Mouse (Mus musculus): ENCODE measurements around the gene Jpt2.
"Not testable (repeated sequence)": the region's sequence is repeated elsewhere in the genome, so short reads cannot be mapped to it uniquely, and the experiment has no call there.

The Jpt2 gene

GRCm38 (mm10) chr17:24960135-24960851 is at the start of gene Jpt2:
TSS of gene Jpt2 (minus strand) at chr17:24960689.
- peak; percentile 99 for DNase-seq (ENCODE audit: low spot score in 2 of 2)

DNA sequence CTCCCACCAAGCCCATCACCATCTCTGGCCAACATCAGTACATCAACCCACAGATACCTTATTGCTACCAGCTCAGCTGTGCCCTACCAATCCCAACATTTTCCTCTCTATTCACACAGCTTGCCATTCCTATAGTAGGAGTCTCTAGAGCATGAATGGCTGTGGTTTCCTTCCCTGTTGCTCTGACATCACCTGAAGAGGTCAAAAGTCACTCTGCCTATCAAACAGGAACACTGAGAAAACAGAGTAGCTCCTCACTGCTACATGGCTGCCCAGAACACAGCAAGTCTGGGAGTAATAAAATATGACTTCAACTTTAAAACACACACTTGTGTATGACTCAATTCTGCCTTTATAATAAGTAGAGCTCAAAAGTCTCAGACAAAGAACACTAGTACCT is 47.0 kb upstream of the Jpt2 start:
- no peak for DNase-seq (ENCODE audit: low spot score in 2 of 2)

DNA sequence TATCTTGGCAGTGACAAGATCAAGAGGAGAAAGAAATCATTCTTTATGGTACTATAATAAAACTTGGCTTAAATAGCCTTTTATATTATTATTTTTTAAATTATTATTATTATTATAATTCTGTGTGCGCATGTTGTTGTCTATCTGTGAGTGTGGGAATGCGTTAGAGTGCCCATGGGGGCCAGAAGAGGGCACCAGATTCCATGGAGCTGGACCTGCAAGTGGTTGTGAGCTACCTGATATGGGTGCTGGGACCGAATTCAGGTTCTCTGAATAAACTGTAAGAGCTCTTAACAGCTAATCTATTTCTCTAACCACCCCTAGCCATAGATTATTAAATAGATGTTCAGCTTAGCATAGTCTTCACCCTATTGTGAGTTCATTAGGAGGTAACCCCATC is 44.6 kb upstream of the Jpt2 start:
- DNase-seq (ENCODE audit: low spot score in 2 of 2), result no peak

DNA sequence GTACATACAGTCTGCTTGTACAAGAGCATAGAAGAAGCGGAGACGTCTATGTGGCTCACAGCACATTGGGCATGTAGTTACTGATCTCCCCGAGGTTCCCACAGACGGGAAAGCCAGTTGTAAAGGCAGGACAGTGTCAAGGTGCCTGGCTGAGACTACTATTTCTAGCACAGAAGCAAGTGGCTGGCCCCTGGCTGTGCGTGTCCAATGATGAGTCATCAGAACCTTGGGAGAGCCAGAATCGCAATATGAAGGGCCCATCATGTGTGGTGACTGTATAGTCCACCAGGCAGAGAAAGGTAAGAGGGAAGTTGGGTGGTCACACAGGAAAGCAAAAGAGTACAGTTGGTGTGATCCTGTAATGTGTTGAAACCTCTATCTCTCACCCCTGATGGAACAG is 34.2 kb upstream of the Jpt2 start:
- DNase-seq (ENCODE audit: low spot score in 2 of 2), result no peak

GRCm38 (mm10) chr17:24987221-24987620 is 26.7 kb upstream of the Jpt2 start:
- DNase-seq (ENCODE audit: low spot score in 2 of 2), result no peak

DNA sequence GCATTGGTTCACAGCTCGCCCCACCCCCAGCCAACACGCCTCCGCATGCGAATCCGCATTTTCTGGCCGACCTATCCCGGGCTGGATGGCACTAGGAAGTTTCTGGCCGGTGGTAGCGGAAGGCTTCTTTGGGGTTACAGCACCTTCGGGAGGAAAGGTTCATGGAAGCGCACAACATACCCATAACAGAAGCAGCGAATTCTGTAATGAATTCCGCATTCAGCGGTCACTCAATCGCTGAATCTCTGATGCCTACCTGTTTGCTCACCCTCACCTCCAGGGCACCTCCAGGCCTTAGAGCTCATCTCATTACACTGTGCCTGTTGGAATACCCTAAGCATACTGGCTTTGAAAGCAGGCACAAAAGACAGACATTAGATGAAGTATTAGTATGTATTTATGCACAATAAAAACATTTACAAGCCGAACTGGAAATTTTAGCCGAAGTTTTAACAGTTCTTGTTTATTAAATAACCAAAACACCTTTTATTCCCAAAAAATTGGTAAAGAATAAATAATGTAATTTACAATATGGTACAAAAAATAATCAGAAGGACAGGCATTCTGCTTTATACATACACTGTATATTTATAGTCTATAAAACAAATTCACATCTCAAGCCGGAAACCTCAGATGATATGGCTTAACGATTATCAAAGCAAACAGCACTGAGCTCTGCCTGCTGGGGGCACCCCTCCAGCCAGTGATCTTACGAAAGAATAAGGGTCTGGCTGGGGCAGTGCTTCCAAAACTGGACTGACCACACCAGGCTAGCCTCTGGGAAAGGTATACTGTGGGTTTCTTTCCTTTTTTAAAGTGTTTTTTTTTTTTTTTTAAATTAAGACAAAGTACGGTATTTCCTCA is 595 bp upstream of the Jpt2 start:
- DNase-seq (ENCODE audit: low spot score in 2 of 2), result no peak

GRCm38 (mm10) chr17:24959371-24959770 is 1.1 kb downstream of the Jpt2 start:
- no peak for DNase-seq (ENCODE audit: low spot score in 2 of 2)

DNA sequence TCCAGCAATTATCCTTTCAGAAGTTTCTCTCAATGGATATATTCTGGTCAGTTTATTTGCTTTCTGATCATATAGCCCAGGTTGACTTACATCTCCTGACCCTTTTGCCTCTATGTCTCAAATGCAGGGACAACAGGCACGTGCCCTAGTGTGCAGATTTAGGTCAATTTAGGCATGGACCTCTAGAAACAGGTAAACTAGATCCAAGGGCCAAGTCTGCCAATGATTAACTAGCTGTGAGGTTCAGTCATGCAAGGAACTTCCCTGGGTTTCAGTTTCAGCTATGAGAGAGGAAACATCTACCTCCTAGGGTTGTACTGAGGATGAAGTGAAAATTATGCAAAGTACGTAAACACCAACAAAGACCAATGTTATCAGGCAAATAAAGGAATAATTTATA is 7.2 kb downstream of the Jpt2 start:
- DNase-seq (ENCODE audit: low spot score in 2 of 2), result no peak

DNA sequence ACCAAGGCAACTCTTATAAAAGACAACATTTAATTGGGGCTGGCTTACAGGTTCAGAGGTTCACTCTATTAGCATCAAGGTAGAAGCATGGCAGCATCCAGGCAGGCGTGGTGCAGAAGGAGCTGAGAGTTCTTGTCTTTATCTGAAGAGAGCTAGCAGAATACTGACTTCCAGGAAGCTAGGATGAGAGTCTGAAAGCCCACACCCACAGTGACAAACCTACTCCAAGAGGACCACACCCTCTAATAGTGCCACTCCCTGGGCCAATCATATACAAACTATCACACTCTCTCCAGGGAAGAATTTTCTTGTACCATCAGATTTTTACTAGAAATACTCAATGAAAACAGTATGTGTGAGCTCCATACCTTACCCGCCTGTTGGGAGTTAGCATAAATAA is 9.8 kb downstream of the Jpt2 start:
- DNase-seq (ENCODE audit: low spot score in 2 of 2), result no peak

DNA sequence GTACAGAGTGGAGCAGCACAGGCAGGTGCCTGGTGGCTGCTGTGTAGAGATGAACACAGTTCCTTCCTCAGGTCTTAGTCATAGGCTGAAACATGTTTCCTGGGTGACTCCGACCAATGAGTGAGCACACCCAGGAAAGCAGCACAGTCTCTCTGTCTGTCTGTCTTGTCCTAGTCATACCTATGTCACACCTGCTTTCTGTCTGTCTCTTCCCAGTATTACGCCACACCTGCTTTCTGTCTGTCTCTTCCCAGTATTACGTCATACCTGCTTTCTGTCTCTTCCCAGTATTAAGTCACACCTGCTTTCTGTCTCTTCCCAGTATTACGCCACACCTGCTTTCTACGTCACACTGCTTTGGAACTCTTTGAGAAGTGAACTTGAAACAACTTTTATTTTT is 12.3 kb downstream of the Jpt2 start:
- no peak for DNase-seq (ENCODE audit: low spot score in 2 of 2)

GRCm38 (mm10) chr17:24943589-24943988 is 16.9 kb downstream of the Jpt2 start:
- not testable (repeated sequence) for DNase-seq (ENCODE audit: low spot score in 2 of 2)

DNA sequence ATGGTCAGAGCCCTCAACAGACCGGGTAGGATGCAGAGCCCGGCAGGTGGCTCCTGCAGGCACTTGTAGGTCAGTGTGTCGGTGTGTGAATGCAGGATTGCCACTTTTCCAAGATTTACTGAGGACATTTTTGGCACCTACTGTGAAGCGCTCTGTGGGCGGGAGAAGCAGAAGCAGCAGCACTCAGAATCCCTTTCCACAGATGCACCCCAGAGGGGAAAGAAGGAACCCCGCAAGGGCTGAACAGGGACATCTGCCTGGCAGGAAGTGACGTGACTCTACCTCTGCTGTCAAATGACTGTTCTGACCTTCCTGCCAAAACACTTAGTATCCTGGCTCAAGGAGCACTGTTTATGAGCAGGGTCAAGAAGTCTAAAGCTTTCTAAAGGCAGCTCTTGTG is 17.5 kb downstream of the Jpt2 start:
- DNase-seq (ENCODE audit: low spot score in 2 of 2), result peak; percentile 38 to 47

- DNase-seq (ENCODE audit: low spot score in 2 of 2), result peak; percentile 36 to 65
Measured at GRCm38 (mm10) chr17:24942453-24942852, 18.0 kb downstream of the Jpt2 start.

DNA sequence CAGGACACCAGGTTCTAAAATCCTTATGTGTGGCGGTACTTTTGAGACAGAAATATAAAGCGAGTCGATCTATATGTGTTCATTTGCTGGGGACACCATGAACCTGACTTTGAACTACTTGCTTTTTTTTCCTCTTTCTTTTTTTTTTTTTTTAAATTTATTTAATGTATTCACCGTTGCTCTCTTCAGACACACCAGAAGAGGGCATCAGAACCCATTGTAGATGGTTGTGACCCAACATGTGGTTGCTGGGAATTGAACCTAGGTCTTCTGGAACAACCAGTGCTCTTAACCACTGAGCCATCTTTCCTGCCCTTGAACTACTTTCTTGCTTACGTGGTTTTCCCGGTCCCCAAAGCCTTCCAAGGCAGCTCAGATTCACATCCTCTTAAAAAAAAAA is 23.2 kb downstream of the Jpt2 start:
- DNase-seq (ENCODE audit: low spot score in 2 of 2), result no peak

DNA sequence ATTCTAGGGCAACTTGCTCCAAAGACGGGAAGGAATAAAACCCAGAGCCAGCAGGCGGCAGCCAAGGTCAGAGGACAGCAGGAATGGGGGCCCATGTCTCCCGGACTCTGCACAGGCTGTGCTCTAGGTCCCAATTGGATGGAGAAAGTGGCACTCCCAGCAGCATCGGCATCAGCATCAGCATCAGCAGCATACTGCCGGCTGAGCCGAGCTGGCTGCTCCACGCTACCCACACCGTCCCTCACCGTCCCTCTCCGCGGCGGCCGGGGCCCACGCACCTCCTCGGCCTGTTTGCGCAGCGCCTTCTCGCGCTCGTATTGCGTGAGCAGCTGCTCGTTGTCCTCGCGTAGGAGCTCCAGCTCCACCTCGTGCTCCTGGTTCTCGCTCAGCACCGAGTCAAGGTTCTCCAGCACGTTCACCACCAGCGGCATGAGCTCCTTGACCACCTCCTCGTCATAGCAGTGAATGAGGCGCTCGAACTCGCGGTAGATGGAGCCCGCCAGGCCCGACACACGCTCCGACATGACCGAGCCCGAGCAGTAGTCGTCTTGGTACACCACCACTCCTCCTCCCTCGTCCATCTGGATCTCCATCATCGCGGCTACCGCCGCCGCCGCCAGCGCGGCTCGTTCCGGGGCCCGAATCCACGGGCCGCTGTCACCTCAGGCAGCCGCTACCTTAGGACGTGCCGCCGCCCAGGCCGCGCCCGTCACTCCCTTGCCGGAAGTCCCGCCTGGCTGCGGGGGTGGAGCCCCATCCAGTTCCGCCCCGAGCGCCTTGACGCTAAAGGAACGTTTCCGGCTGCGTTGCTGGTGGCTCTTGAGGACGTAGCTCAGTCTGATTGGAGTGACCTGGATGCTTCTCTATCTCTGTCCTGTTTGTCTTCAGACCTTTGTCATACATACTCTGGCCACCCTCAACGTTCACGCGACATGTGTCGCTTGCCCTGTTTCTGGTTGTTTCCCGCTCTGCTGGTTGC is 23.9 kb downstream of the Jpt2 start, which contains the start of gene Mapk8ip3:
Mapk8ip3 (minus strand) TSS at position 719 of the 979 bp plus-strand sequence.
- DNase-seq (ENCODE audit: low spot score in 2 of 2), result peak; percentile 97

- DNase-seq (ENCODE audit: low spot score in 2 of 2), result no peak
Measured at GRCm38 (mm10) chr17:24935666-24936065, 24.8 kb downstream of the Jpt2 start.

DNA sequence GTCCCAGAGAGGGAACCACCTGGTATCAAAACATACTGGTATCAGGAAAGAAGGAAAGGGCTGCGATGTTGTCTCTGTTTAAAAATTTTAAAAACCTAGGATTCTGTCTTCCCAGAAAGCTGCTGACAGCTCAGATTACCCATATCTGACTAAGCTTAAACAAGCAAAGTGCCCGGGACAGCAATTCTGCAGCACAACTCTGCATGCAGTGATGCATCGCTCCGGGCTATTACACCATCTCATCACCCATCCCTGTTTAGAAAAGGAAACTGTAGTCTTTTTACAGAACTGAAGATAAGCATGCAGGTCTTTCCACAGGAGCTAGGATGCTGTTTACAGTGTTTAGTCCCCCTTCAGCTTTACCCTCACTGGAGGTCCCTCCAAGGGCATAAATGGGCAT is 25.6 kb downstream of the Jpt2 start:
- no peak for DNase-seq (ENCODE audit: low spot score in 2 of 2)

DNA sequence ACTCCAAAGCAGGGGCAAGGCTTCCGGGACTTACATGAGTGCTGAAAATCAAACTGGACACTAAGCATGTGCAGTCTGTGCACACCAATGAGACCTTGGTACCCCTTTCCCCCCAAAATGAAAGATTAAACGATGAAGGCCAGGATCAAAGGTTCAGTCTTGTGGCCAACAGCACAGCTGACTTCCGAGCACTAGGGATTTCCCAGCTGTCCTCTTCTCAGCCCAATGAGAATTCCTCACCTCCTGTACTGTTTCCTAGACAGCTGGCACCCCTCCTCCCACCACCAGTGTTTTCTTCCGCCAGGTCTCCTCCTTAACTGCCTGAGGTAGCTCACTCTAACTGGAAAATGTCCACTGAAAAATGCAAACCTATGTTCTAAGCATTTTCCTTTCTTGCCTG is 27.3 kb downstream of the Jpt2 start:
- DNase-seq (ENCODE audit: low spot score in 2 of 2), result no peak

DNA sequence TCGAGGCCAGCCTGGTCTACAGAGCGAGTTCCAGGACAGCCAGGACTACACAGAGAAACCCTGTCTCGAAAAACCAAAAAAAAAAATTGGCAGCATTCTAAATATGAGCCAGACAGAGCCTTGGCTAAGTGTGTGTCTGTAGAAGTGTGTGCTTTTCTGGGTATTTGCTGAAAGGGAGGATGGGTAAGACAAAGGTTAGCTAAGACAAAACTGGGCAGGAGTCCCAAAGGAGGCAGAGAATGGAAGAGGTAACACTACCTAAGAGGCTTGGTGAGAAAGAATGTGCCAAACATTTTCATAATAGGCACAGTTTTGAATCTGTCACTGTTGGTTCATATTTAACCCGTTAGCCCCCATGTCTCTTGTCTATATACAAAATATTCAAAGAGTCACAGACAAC is 28.1 kb downstream of the Jpt2 start:
- no peak for DNase-seq (ENCODE audit: low spot score in 2 of 2)

- DNase-seq (ENCODE audit: low spot score in 2 of 2), result no peak
Measured at GRCm38 (mm10) chr17:24929506-24929905, 31.0 kb downstream of the Jpt2 start.

DNA sequence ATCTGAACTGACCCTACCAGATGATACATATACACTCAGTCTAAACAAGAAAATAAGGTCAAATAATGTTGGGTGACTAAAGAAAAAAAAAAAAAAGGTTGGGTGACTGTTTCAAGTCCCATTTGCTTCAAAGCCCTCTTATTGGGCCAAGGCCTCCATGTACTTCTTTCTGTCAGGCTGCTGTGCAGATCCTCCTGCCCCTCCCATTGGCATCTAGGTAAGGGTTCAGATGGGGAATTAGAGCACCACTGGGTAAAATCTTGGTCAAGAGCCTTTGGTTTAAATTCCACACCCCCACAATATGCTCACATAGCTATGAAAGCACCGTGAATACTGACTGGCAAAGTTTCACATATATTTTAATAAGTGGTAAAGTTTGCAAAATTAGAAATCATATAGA is 37.2 kb downstream of the Jpt2 start:
- no peak for DNase-seq (ENCODE audit: low spot score in 2 of 2)

DNA sequence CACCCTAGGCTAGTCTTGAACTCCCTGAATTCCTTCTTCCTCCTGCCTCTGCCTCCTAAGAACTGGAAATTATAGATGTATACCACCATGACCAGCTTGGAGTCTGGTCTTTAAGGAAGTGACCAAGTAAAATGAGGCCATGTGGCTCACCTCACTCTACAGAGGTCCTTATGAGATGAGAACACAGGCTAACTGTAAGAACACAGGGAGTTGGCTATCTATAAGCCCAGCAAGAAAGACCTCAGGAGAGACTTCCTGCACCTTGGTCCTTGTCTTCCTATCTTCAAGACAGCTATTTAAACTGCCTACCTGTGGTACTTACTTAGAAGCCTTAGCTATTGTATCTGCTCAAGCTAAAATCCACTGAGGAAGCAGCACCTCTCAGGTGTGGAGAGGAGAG is 46.5 kb downstream of the Jpt2 start:
- no peak for DNase-seq (ENCODE audit: low spot score in 2 of 2)
